Mouse (Mus musculus): ENCODE results near the gene Tradd. TPM values are rescaled to one million over a fixed set of nuclear protein-coding genes. Genes with fewer than 3 reads are reported as not detected.

Tradd gene
- polyA plus RNA-seq, 1 experiment, result 57.4 TPM

DNA sequence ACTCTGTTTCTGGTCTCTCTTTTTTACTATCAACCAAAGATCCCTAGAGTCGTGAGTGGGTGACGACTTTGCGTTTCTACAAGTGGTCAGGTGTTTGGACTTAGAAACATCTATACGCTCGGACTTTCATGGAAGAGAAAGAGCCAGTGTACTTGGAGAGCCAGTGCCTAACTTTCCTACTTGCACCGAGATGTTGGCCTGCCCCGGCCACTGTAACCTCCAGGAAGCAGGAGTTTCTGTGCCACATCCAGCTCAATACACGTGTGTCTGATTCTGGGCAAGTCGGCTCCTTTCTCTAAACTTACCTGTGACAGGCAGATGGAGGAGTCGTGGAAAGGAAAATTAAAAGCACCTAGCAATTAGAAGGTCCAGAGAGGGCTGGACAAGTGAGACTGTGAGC is 11.4 kb upstream of the Tradd start, which contains the start of gene Nol3:
Nol3 (plus strand) TSS at position 301 of the 400 bp plus-strand sequence.
- 5% methylated on average over 10 of the region's 10 CpGs for WGBS
- DNase-seq (ENCODE audit: low read depth, low spot score), result no peak

DNA sequence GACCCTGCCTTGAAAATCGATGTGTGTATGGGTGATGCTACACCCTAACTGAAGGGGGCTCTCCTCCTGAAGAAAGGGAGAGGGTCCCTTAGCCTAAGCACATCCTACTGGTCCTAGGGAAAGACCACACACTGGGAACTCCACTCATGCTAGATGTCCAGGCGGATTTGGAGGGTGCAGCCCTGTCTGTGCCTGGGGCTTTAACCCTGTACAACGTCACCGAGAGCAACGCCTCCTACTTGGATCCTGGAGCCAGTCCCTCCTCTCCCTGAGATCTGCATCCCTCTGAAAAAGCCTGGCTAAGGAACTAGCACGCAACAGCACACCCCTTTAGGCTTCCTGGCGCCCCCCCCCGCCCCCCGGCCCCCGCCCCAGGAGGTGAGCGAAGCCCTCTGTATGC is 11.0 kb upstream of the Tradd start:
- WGBS, result 14% methylated on average over 11 of the region's 11 CpGs
- no peak for DNase-seq (ENCODE audit: low read depth, low spot score)

DNA sequence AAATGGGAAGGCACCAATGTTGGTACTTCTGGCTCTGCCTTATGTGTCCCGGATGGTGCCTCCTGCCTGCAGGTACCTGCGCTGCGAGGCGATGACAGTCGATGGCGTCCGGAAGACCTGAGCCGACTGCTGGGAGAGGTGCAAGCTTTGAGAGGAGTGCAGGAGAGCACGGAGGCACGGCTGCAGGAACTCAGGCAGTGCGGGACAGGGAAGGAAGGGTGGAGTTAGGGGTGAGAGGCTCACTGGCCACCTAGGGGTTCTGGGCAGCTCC is 6.4 kb upstream of the Tradd start:
- 34% methylated on average over 11 of the region's 11 CpGs for WGBS
- DNase-seq (ENCODE audit: low read depth, low spot score), result no peak

DNA sequence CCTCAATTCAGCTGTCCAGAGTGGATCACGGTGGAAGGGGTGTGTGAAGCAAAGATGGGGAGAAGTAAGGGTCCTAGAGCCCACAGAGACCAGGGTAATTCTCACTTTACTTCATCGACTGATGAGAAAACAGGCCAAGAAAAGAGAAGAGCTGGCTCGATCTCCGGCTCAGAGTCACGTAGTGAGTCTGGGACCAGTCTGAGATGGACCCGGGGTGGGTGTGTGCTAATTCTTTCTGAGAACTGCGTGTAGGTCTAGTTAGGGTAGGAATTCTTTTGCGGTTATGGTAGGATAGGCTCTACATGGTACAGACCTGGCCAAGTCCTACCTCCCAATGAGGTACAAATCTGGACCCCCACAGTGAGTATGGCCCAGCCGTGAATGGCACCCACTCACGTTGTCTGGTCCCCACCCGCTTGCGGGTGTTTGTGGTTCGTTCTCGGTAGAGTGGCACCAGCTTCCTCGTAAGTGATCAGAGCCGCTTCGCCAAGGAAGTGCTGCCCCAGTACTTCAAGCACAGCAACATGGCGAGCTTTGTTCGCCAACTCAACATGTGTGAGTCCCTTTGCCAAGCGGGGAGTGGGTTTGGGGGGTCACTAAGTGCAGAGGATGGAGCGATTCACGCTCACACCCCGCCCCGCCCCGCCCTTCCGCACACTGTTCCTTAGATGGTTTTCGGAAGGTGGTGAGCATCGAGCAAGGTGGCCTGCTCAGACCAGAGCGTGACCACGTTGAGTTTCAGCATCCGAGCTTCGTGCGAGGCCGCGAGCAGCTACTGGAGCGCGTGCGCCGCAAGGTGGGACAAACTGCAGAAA is 5.9 kb upstream of the Tradd start:
- 26% methylated on average over 39 of the region's 39 CpGs for WGBS
- DNase-seq (ENCODE audit: low read depth, low spot score), result no peak

DNA sequence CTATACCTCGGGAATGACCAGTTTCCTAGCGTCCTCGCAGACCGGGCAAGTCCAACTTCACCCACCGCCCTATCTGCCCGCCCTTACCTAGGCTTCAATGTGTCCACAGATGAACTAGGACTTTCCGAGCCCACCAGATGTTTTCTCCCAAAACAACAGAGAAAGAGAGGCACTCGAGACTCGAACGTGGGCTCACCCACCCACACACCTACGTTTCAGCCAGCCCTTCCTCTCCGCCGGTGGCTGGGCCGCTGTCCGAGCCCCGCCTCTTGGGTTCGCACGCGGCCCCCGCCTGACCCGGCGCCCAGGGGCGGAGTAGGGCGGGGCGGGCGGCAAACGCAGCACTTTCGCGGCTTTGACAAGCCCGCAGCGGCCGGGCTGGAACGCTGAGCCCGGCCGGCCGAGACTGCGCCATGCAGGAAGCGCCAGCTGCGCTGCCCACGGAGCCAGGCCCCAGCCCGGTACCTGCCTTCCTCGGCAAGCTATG is 5.1 kb upstream of the Tradd start, which contains the start of gene Hsf4:
Hsf4 (plus strand) TSS at position 341 of the 487 bp plus-strand sequence.
- DNase-seq (ENCODE audit: low read depth, low spot score), result no peak
- 4% methylated on average over 42 of the region's 42 CpGs for WGBS

DNA sequence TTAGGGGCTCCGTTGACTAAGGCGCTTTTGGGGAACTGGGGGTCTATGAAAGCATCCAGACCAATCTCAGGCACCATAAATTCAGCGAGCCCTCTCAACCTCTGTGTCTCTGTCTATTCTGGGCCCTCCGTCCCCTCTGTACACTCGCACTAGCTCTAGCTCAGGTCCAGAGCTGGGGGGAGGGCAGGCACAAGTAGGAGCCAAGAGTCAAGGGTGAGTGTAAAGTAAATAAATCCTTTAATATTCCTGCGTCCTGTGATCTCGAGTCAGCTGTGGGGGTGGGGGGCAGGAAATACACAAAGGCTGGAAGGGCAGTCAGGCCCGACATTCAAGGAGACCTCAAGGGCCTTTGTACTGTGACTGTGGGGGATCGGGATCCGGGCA is 4.7 kb upstream of the Tradd start:
- WGBS, result 45% methylated on average over 10 of the region's 10 CpGs
- no peak for DNase-seq (ENCODE audit: low read depth, low spot score)

DNA sequence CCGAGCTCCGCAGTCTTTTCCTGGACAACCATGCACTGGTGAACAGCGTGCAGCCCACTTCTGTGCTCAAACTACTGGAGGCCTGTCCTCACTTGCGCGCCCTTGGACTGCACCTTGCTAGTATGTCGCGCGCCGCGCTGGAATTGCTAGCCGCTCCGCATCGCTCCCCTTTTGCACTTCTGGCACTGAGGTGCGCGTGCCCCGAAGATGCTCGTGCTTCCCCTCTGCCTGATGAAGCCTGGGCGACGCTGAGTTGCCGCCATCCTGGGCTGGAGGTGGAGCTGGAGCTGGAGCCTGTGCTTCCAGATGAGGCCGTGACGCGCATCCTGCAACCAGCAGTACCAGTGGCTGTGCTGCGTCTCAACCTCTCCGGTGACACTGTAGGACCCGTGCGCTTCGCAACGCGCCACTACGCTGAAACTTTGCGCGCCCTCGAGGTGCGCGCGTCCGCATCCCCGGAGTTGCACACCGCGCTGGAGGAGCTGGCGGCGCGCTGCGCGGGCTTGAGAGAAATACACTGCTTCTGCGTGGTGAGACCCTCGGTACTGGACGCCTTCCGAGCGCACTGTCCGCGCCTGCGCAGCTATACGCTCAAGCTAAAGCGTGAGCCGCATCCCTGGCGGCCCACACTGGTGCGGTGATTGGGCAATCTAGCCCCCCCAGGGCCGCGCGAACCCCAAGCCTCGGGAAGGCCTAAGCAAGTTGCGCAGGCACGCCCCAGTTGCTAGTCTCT is 4.1 kb upstream of the Tradd start:
- WGBS, result 78% methylated on average over 65 of the region's 65 CpGs
- DNase-seq (ENCODE audit: low read depth, low spot score), result no peak

DNA sequence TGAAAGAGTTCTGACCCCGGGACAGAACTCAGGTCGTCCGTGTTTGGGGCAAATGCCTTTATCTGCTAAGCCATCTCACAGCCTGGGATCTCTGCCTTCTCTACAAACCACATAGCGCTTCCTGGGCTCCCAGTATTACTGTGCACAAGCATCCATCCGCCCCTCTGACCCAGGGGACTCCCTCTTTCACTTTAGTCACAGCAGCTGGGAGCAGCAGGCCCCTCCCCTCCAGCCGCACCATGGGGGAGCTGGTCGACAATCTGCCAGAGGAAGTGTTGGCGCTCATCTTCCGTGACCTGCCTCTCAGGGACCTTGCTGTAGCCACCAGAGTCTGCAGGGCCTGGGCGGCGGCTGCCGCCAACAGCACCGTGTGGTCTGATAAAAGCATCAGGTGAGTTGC is 2.4 kb upstream of the Tradd start:
- no peak for DNase-seq (ENCODE audit: low read depth, low spot score)
- 81% methylated on average over 13 of the region's 13 CpGs for WGBS

DNA sequence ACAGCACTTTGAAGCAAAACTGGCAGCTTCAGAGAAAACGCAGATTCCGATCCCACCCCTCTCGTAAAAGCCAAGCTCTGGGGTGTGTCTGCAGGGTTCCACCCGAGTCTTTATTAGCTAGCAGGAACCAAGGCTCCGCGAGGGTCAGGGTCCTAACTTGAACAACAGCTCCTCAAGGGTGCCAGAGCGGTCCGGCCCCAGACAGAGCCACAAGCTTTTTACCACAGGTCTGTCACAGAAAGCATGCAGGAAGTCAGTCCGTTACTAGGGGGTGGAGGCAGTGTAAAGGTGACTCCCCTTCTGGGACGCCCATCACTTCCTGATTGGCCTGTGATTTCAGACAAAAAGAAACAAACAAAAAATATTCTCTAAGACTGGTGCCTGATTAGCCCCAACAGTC is 719 bp upstream of the Tradd start:
- WGBS, result 2% methylated on average over 10 of the region's 10 CpGs
- DNase-seq (ENCODE audit: low read depth, low spot score), result no peak

DNA sequence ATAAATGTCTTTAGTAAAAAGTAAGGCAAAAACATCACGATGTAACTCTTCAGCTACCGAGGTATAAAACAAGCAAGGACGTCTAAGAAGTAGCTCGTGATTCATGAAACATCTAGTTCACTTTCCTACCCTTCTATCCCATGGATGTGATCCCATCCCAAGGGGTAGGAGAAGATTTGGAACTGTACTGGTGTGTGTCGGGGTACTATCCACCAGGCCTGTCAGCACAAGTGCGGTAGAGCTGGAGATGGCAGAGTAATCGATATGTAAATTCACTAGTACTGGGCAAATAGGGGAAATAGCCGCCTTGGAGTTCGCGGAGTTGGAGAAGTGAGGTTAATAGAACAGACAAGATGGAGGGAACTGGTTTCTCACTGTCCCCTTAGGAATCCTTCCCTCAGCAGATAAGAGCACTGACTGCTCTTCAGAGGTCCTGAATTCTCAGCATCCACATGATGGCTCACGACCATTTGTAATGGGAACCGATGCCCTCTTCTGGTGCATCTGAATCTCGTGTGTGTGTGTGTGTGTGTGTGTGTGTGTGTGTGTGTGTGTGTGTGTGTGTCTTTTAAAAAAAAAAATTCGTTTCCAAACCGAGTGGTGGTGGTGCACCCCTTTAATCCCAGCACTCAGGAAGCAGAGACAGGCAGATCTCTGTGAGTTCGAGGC is 1.0 kb downstream of the Tradd start:
- no peak for DNase-seq (ENCODE audit: low read depth, low spot score)
- WGBS, result 27% methylated on average over 16 of the region's 16 CpGs

DNA sequence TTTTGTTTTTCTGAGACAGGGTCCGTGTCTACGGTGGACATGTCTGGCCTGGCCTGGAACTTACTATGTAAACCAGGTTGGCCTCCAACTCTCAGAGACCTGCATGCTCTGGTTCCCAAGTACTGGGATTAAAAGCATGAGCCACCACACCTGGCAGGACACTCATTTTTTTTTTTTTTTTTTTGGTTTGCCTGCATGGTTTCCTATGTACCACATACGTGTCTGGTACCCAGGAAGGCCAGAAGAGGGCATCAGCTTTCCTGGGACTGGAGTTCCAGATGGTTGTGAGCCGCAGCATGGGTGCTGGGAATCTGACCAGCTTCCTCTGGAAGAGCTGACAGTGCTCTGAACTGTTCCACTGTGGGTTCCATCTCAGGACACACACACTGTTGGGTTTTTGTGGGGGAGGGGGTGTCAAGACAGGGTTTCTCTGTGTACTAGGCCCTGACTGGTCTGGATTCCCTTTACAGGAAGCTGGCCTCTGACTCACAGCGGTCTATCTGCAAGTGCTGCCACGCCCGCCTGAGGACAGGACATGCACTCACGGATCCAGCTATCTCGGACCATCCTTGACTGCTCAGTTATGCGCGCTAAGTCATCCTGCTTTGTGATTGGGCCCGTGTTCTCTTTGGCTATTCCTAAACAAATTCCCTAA is 3.0 kb downstream of the Tradd start:
- no peak for DNase-seq (ENCODE audit: low read depth, low spot score)
- WGBS, result 84% methylated on average over 12 of the region's 12 CpGs

DNA sequence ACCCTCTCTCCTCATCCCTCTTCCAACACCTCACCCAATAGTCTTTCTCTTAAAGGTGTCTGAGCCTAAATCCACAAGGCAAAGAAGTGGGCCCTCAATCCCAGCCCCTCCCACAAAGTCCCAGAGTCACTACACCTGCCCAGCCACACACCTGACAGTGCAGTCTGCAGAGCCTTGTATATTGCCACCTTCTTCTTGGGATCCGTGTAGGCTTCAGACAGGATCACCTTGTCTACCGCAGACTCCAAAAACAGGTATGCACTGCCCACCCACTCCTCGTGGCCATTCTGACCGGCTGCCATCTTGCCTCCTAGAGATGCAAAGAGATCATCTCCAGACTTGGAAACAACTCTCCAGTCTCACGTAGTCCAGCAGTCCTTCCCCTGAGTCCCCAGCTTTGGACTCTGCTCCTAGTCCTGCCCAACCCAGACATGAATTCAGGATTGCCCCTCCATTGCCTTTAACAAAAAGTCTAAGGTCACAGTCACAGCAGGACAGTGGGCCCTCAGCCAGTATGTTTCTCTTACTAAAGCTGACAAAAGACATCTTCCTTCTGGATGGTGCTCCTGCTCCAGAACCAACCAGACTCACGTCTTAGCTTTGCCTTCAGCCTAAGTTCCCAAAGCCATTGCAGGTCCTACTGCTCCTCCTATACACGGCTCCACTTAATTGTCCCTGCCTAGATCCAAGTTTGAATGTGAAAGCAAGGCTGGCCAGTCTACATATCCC is 3.9 kb downstream of the Tradd start:
- no peak for DNase-seq (ENCODE audit: low read depth, low spot score)
- WGBS, result 82% methylated on average over 7 of the region's 7 CpGs

DNA sequence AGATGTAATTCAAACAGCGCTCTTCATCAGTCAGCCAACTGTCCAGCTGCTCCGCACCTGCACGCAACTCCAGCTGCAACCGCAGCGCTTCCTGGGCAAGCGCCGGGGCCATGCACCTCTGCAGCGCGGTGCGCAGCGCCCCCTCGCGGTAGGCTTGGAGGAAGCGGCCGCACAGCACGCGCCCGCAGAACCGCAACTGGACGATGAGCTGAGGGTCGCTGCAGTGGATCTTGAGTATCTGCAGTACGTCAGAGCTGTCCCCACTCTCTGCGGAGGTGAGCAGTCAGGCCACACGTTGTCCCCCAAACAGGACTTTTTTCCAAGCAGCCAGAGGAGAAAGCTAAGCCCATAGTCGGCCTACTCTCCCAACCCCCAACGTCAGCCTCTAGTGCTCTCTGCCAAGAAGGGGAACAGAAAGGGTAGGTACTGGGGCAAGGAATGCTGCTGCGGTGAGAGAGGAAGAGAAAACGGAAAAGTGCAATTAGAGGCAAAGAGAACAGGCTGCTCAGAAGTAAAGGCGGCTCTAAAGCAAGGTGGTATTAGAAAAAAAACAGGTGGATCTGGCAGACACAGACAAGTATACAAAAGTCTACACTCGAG is 4.6 kb downstream of the Tradd start:
- 29% methylated on average over 30 of the region's 30 CpGs for WGBS
- no peak for DNase-seq (ENCODE audit: low read depth, low spot score)

DNA sequence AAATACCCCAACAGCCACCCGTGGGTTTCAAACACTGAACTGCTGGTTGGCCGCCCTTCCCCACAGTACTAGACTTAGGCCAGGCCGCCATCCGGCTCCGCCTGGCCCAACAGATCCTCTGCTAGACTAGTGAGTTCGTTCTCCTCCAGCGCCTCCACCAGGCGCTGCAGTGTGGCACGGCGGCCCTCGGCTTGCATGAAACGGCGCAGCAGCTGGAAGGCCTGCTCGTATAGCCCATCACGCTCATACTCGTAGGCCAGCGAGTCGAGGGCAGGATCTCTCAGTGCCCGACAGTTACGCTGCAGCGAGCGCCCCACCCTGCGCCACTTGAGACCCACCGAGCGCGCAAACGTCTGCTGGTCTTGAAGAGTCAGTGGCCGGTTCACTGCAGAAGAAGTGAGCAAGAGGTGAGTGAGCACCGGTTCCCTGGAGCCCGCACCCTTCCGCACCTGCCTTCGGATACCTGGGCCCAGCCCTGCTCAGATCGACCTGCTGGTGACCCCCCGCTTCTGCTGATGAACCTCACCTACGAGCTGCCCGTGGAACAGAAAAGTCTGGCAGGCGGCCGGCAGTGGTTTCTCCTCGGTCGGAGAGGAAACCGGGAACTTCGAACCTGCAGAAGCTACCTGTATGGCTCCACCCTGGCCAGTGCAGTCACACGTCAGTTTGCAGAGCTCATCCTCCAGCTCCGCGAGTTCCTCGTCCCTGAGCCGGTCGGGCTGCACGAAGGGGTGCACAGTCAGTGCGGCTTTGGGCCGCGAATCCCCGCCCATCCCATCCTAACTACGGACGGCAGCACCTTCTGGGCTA is 5.3 kb downstream of the Tradd start:
- 73% methylated on average over 55 of the region's 55 CpGs for WGBS

DNA sequence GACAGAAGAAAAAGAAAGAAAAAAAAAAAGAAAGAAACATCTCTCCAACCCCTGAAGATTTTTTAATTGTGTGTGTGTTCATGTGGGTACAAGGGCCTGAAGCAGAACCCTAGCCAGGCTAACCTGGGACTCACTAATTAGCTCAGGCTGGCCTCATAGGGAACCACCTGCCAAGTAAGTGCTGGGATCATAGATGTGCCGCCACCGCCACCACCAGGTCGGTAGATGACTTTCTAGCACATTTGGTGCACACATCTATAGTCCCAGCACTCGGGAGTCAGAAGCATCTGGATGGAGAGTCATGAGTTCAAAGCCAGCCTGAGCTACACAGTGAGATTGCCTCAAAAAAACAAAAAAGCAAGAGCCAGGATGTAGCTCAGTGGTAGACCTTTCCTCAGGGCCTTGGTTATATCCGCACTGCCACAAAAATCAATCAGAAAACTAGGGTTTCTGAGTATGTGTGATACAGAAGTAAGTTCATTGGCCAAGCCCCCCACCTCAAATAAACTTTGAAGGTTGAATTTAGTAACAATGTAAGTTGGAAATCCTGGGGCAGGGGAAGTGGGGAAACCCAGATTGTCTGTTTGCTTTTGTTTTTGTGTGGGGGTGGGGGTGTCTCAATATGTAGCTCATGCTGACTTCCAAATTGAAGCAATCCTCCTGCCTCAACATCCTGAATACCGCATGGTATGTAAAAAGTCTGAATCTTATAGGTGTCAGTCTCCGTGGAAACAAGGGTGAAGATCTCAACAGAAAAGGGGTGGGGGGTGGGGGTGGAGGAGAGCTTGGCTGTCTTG is 6.9 kb downstream of the Tradd start:
- DNase-seq (ENCODE audit: low read depth, low spot score), result no peak
- 88% methylated on average over 7 of the region's 7 CpGs for WGBS

More for the DNA sequence above, 5.3 kb downstream of the Tradd start:
- DNase-seq (ENCODE audit: low read depth, low spot score), result no peak

DNA sequence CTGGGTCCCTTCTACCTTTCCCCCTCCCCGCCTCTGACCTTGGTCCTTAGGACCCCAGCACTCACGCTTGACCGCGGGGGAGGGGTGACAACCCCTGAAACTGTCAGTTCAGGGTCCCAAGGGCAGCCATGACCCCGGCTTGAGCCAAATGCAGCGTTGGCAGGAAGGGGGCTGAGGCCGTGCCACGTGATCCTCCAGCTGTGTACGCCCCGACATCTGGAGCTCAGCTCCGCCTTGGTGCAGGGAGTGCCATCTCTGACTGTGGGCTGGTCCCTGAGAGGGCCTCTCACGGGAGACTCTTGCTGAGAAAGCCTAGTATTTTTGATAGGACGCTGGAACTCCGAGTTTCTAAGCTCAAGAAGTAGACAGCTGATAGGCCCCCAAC is 9.5 kb downstream of the Tradd start, which contains the start of gene B3gnt9:
B3gnt9 (minus strand) TSS at position 188 of the 385 bp plus-strand sequence.
- 2% methylated on average over 14 of the region's 14 CpGs for WGBS
- DNase-seq (ENCODE audit: low read depth, low spot score), result no peak

DNA sequence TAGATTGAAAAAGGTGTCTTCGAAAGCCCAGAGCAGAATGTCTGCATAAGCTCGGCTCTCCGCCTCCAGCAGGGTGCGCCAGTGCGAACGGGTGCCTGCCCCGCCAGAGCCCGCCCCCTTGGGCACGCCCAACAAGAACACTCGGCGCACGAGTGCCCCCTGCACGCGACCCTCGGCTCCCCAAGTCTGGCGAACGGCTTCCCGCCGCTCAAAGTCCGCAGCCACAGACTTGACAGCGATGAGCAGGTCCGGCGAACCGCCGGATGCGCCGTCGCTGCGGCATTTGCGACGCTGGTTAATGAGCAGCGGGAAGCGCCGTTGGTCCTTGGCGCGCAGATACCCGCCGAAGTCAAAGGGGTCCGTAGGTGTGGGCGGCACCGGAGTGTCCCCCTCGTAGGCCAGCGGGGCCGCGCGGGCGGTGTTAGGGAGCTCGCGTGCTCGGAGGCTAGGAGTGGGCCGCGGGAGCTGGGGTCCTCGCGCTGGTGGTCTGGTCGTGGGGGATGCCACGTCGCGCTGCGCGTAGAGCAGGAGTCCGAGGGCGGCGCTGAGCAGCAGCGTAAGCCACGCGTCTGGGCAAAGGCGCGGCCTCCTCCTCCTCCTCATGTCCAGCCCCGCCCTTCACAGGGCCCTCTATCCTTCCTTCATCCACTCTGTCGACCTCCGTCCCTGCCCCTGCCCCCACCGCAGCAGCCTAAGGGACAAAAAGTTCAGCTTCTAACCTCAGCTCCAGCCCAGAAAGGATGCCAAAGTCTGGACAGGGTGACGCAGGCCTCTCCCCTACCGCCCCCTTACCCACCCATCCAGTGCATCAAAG is 10.1 kb downstream of the Tradd start:
- no peak for DNase-seq (ENCODE audit: low read depth, low spot score)
- under 1% methylated on average over 74 of the region's 74 CpGs for WGBS
